Mouse (Mus musculus) cerebellum, adult 2 months (tissue): Measurements from ENCODE around the gene Zfp619.

Source experiments
- CTCF ChIP-seq: fragments of 200-500 bp; IDR thresholded peaks from 2 replicates; pipeline ENCODE4 v1.5.1; 2011; ENCODE audit warnings: low read depth, mild to moderate bottlenecking, control low read depth, low read length, moderate library complexity, borderline replicate concordance; ENCODE audit not compliant: insufficient read depth
- POLR2A ChIP-seq: fragments of 200-500 bp; IDR thresholded peaks from 2 replicates; pipeline ENCODE4 v1.6.1; 2011; ENCODE audit warnings: low read length, control low read depth, borderline replicate concordance; ENCODE audit not compliant: insufficient read depth

GRCm38 (mm10) chr7:39504100-39504499 is 13.5 kb upstream of the Zfp619 start:
- TF ChIP-seq POLR2A = no peak
- TF ChIP-seq CTCF = no peak
